Mouse (Mus musculus) gastrocnemius, adult 18-20 months (tissue): Measurements from ENCODE around the gene Nrn1. TPM values are rescaled to one million over a fixed set of nuclear protein-coding genes. Genes with fewer than 3 reads are reported as not detected.

Source experiments
- DNase-seq: peaks from one replicate; pipeline ENCODE4 v3.0.0; 2021; ENCODE audit warnings: low spot score
- long read RNA-seq, 2 experiments: library from polyadenylated mRNA; stranded (forward); transcript quantifications; one replicate each; pipeline ENCODE4 v2.0.0; 2021
- total RNA-seq, 2 experiments: library from RNA; stranded (reverse); gene quantifications; 2 replicates each; pipeline ENCODE4 v1.2.3; 2021

Gene Nrn1
- 1 to 10 TPM in 1 of 2 experiments, under 1 TPM in 1; 0.55 to 1.1 TPM for total RNA-seq
- long read RNA-seq, experiment 1 = 0 reads
- long read RNA-seq, experiment 2 = 0 reads

DNA sequence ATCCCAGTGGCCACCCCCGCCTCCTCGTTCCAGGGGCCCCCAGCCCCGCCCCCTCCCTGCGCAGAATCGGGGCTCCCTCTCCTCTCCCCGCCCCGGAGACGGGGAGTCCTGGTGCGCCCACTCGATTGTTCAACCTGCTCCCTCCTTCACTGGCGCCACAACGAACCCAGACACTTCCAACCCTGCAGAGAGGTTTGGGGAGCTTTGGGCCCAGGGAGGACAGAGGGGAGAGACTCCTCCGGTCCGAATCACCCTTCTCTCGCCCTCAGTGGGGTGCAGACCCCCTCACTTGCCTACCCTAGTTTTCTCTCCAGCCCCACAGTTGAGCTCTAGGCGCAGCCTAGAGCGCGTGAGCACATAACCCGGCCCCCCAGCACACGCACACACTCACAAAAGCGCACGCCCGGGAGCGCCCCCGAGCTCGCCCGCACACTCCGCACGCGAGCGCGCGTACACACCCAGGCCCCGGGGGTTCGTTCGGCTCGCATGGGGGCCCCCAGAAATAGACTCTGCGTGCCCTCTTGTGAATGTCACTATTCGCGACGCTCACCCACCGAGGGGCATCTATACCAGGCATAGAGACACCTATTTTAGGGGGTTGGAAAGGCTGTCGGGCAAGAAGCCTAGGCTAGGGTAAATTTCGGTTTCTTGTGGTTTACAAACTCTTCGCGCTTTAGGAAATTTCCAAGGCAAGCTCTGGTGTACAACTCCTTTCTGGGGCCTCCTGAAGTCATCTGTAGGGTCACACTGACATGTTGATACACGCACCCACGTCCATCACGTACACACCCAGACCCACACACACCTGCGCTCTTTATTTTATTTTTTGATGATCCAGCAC lies at the start of gene Nrn1:
Gene Nrn1 (minus strand): TSS at position 401 of the 841 bp plus-strand sequence.
- no peak for DNase-seq

DNA sequence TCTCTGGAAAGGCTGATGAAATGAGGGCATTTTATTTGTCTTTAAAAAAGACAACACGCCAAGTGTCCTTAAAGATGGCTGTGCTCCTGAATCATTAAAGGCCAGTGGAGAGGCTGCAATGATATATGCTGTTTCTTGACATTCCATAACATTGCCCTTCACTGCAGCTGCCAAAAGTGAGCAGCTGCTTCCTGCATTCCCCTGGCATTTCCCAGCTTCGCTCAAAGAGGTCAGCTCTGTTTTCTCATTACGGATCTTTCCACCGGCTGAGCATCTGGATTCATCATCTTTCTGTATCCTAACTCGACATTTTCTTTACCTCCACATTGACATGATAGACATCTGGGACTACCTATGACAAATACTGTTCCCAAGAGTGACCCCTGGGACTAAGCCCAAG lies 44.7 kb upstream of the Nrn1 start:
- DNase-seq = no peak

DNA sequence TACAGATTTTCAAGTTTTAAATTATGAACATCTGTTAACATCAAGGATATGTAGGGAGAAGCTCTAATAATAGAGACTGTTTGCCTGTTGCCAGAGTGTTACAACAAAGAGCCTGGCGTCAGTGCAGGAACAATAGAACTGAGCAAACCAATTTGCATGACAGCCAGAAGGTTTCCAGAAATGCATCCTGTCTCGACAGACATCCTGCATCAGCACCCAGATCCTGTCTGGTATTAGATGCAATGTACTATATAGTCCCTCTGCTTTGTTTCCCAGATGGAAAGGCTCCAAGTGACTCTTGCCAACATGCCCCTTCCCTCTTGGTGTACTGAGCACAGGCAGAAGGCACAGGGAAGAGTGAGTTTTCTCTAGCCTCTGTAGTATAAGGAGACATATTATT lies 31.9 kb upstream of the Nrn1 start:
- no peak for DNase-seq

DNA sequence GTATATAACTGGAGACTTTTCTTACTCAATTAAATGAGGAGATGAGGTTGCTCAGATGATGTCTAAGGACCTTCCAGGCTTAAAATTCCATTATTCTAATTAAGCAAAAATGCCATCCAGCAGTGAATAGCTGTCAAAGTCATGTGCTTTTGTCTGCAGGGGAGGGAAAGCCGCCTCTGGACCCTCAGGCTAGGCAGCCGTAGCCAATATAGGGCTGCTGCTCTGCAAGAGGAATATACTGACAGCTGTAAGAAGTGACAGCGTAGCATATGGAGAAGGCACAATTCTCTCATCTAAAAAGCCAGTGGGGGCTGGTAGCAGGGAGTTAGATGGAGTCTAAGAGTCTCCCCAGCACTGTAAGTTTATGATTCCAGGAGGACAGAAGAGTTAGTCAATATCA lies 16.9 kb upstream of the Nrn1 start:
- DNase-seq = no peak

DNA sequence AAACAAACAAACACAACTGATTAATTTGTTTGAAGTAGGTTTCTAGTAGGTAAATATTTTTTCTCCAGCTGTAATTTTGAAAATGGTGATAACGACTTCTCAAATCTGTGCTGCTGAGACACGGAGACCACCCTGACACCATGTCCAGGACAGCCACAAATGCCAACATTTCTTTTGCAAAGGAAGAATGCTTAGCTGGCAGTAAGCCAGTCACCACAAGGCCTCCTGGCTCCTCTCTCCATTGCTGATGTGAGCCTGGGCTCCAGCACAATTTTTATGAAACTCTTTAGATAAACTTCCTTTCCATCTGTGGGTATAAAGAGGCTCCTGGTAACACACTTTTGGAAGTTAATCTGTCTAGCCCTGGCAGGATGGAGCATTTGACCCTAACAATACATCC lies 15.1 kb upstream of the Nrn1 start:
- no peak for DNase-seq

DNA sequence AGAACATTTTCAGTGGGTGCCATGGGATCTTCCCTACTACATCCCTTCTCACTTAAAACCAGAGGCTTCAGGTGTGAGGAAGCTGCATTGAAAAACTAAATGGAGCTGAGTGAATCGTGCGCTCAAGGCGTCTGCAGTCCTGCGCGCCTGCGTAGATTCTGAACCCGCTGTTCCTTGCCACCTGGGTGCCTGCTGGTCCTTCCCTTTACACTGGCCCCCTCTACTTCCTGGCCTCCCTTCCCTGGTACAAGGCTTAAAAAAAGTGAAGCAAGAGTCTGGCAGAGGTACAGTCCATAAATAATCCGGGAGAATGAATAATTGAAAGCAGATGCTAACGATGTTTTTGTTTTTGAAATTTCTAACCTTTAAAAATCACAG lies 1.7 kb upstream of the Nrn1 start:
- DNase-seq = no peak

DNA sequence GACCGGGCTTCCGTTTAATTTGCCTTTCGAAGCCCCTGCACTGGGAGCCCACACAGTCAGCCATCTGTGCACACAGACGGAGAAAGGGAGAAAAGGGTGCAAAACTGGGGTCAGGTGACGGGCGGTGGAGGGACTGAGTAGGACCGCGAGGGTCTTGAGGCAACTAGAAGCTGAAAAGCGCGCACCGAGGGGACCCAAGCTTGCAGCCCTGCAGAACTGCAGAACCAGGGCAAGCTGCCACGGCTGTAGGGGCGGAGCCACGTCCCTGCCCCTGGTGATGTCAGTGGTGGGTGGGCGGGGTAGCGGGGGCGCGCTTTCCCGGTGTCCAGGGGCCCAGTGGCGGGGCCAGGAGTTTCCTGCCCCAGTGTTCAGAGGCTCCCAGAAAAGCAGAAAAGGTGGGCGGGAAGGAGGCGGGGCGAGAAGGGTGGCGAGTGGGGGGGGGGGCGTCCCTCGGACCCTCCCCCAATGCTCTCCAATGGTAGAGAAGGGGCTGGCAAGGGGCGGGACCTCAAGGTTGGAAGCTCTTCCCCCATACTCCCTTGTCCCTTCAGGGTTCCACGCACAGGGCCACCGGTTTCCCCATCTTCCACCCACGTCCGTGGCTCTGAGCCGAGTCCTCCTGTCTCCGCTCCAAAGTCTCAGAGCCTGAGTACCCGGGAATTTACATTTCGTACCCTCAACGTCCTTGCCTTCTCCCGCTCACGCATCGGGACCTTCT lies 1.1 kb upstream of the Nrn1 start:
- no peak for DNase-seq

DNA sequence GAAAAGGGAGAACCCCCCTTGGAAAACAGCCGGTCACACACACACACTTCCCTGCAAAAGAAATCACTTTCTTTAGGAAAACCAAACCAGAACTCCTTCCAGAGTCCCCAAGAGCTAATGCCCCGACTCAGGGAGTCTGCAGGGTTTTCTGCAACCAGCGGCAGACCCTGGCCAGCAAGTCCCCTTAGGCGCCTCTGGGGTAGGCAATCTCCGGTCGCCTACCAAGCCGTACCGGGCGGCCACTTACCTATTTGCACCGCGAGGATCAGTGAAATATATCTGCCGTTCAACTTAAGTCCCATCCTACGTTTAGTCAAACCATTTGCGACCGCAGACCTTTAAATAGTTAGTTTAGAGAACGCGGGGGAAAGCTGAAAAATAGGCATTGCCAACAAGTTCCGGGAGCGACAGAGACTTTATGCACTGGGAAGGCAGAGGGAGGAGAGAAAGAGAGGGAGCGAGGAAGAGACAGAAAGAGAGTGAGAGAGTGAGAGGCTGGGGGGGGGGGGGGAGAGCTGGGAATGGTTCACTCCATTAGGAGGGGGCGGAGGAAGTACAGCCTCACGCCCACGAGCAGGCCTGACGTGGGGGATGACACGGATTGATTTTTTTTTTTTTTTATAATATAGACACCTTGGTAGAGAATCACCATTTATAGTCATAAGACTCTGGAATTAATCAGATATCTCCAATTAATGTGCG lies 791 bp downstream of the Nrn1 start:
- no peak for DNase-seq

DNA sequence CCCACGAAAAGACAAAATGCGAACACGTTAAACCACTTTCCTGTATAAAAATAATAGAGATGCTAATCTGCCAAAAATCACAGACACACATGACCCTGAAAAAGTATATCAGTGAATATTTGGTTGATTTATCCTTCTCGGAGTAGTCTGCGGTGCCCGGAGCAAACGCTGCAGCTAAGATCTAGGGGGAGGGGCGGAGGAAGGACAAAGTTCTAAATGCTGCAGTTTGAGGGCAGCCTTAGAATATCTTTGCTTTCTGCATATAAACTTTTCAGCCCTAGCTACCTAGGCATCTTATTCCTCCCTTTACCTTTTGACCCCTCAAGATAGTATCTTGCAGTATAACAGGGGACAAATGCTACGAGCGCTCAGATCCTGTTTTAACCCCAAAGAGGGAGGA lies 1.4 kb downstream of the Nrn1 start:
- no peak for DNase-seq

DNA sequence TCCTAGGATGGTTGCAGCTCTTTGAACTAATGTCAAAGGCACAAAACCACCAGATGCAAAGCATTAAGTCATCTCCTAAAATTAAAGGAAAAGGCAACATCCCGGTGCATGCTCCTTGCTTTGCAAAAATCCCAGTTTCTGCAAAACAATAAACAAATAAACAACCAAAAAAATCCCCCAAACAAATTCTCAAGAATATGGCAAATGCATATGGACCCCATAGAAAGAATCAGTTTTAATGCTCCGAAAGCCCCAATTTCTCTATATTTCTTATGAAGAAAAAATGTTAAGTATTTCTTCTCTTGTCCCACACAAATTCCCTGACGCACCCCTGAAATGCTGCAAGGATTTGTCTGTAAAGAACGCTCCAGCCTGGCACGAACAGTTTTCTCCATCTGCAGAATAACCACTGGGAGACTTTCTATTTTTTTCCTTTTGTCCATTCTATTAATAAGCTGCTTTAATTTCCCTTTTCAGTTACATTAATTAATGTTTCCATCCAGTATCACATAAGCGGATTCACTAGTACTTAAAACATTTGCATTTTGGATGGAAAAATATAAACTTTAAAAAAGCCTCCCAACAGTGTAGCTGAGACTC lies 1.9 kb downstream of the Nrn1 start:
- DNase-seq = no peak

DNA sequence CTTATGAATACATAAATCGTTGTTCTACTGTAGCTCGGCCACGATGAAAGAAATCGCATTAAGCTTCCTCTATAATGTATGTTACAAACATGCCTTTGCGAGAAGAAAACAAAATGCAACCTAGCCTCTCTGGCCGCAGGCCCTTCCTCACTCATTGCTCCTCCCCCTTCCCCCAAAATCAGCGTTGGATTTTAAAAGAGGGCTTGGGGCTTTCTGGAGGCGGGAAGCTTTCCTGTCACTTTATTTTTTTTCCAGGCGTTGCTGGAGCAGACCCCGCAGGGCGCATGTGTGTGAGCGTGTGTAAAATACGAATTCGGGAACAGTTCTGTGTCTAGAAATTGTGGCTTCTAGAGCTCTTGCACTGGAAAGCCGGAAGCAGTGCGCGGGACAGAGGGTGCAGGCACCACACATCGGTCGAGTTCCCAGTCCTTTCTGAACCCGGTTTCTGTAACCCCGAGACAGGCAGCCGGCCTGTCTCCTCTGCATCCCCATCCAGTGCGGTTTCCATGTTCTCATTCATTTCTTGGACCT lies 2.9 kb downstream of the Nrn1 start:
- no peak for DNase-seq

DNA sequence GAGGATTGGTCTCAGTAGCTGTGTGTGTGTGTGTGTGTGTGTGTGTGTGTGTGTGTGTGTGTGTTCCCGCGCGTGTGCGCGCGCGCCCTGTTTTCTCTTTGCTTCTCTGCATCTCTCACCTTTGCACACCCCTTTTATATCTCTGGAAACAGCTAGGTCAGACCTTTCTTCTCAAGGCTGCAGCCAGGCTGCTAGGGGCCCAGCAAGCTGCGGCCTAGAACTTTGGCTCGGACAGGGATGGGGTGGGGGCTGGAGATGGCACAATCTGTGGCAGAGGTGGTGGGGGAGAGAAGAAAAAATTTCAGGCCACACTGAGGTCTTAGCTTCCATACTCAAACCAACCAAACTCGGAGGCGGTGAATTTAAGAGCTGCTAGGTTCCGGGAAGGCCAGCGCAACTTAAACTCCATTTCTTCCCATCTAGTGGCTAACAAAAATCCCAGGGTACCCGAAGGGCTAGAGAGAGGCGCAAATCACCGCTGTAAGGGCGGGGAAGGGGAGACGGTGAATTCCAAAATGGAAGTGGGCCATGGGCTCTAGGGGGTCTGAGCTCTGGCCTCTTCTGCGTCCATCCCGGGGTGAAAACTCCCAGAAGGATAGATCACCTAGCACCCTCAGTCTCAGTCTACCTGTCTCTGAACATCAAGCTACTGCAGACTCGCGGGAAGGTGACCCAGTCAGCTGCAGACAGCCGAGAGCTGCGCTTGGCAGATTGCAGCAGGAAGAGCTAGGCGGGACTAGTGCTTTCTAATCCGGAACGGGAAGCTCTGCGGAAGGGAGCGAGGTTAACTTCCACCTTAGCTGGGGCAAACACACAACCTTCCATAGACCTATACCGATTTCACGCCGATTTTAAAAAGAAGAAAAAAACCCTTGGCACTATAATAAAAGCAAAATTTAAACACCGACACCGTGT lies 3.7 kb downstream of the Nrn1 start:
- no peak for DNase-seq

DNA sequence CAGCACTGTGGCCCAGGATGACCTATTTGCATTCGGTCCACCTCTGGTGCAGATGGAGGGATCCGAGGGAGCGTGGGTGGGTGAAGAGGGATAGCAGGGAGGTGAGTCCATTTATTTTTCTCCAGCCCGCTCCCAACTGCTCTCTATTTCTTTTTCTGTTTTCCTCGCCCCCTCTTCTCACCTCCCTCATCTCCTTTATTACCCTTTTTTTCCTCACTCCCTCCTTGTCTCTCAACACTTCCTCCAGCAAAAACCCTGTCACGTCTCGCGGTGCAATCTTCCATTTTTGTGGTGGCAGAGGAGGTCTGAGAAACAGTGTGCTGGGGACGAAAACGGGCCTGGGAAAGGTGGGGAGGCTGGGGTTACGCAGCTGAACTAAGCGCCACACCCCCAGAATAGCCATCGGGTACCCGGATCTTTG lies 4.6 kb downstream of the Nrn1 start:
- no peak for DNase-seq

DNA sequence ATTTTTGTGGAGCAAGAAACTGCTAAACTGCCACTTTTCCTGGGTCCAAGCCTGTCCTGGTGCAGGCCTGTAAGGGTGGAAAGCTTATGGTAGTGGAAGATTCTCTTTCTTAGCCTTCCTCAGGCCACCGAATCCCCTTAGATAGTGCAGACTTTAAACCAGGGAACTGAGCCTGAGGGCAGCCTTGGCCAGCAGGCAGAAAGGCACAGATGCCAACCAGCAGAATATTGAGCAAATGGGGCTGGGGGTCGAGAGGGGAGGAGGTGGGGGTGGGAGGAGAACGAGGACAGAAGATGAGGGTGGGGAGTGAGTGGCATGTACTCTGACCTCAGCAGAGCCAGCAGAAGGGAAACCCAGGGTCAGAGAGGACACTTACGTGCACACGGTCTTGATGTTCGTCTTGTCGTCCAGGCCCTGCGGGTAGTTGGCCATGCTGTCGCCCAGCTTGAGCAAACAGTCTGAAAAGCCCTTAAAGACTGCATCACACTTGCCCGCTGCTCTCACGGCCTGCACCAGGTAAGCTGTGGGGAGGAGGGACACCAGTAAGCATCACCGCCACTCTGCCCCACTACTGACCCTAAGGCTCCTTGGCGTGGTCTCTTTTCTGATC lies 5.1 kb downstream of the Nrn1 start:
- DNase-seq = no peak

DNA sequence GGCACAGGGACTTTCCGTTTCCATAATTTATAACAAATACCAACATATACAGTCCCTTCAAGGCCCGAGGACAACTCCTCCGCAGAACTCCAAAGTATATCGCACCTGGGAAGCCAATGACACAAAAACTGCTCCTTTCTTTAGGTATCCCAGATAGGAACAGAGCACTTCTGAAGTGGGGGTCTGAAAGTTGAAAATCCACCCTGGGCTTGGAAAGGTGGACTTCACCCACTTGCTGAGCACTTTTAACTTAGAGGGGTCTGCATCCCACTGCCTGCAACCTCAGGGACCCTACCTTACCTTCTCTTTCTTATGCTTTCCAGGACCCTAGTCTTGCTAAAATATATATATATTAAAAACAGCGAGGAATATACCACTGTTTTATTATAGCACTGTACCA lies 6.4 kb downstream of the Nrn1 start:
- DNase-seq = no peak

DNA sequence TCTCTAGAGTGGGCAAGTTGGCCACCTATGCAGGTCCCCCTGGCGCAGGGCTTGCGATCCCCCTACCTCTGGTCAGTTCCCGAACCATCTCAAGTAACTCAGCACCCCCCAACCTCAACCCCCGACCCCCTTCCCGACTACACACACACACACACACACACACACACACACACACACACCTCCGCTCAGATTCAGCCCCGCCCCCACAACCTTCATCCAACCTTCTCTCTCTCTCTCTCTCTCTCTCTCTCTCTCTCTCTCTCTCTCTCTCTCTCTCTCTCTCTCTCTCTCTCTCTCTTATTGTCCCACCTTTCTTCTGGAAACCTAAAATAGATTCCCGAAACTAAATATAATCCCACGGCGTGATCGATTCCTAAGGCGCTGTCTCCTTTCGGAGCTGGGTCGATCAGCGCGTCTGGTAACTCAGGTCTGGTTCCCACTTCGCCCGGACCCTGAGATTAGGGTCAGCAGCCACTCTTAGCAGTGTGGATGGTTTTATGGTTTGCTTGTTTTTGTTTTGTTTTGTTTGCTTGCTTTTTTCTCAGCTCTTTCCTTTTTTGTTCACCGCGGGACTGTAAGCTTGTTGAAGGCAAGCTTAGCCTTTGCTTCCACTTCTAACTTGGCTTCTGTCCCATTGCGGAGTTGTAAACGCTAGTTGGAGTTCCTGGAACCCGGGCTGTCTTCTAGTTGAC lies 7.0 kb downstream of the Nrn1 start:
- no peak for DNase-seq

DNA sequence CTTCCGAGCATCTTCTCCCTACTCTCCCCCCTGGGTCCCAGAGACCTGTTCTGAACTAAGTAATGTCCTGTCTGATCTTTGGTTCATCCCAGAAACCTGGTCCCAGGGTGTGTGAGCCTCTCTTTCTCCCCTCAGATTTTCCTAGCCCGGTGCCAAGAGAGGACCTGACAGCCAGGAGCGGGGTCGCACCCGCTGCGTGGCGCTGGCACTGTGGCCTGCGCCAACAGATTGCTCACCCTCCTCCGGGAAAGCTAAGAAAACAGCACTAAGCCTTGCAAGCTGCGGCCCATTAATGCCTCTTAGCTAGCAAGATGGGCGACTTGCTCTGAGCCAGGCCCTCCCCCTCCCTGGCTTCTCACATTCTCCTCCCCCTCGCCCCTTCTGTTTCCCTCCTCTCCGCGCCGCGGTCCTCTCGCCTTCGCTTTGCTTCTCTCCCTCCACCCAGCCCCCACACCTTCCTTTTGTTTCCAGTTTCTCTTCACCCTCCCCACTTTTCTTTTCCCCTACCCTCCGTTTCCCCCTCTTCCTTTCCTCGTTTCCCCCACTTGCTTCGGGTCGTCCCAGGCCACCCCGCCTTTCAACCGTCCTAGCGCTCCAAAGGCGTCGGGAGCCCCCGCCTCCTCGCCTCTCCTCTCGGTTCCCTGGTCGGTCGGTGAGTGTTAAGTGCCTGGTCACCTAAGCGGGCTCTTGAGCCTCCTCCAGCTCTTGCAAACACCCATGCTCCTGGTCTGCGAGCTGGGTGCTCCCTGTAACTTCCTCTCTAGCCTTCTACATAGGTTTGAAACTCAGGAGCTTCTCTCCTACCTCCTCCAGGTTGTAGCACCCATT lies 7.8 kb downstream of the Nrn1 start:
- no peak for DNase-seq

DNA sequence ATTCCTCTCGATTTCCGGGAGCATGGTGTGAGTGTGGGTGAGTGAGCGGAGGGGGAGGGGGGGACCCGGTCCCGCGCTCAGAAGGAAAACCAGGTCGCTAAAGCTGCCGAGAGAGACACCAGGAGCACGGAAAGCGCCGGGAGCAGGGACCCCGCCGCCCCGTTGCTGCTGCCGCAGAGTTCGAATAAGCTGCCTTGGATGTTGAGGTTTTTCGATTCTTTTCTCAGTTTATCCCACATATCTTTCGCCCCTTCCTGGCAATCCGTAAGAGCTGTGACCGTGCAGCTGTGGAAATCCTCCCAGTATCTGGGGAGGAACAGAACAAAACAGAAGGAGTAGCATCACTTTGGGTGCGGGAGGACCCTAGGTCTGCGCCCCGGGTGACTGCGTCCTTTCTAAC lies 8.4 kb downstream of the Nrn1 start:
- DNase-seq = no peak

DNA sequence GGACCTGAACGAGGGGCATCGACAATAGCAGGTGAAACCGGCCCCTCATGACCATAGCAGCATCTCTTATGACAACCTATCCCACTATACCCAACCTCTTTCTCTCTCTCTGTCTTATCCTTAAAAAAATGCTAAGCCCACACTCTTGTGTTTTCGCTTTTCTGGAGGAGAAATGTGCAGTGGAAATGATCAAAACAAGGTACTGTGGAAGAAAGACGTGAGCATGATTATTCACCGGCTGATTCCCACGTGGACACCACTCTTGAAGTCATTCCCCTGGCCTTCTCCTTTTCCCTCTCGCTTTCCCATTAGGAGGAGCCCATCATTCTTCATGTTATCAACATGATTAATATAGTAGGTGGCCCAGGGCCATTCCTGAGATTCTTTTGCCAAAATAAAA lies 9.1 kb downstream of the Nrn1 start:
- DNase-seq = no peak
